Mouse (Mus musculus): ENCODE results near the gene Zfyve28. TPM values are rescaled to one million over a fixed set of nuclear protein-coding genes. Genes with fewer than 3 reads are reported as not detected.

Gene Zfyve28
- polyA plus RNA-seq, 1 experiment from 2014 or later, result 0.29 TPM

DNA sequence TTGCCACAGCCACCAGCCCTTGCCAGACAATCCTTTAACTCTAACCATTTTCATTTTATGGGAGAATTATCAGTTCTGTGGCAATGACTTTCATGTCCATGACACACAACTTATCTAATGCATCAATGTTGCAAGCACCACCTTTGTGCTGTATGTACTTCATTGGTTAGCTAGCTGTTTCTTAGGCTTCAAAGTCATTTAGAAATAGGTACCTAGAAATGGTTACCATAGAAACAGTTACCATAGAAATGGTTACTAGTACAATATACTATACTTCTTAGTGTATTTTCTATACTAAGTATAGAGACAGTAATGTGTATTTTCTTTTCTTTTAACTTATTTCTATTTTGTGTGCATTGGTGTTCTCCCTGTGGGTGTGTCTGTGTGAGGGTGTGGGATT is 37.0 kb upstream of the Zfyve28 start:
- no peak overlapping the region for H3K27ac ChIP-seq (ENCODE audit: low read depth, low read length)
- H3K4me2 ChIP-seq, result no peak overlapping the region
- no peaks in the 10 kb centered on the region for H3K27me3 ChIP-seq (ENCODE audit: control insufficient read depth, insufficient read depth, low read length)
- no peak for ATAC-seq (replicated peaks; ENCODE audit: insufficient number of reproducible peaks, low FRiP score, low TSS enrichment)
- no peaks in the 10 kb centered on the region for H3K36me3 ChIP-seq (ENCODE audit: control insufficient read depth, insufficient read depth, low read length)
- no peaks in the 10 kb centered on the region; the same call in 1 of the 2 replicates for H3K4me1 ChIP-seq (ENCODE audit: control insufficient read depth, insufficient read depth, low read length)
- H3K9me3 ChIP-seq (replicated peaks; ENCODE audit: control insufficient read depth, low read length), result no peaks in the 10 kb centered on the region
- no peak overlapping the region for H3K4me3 ChIP-seq (ENCODE audit: low read depth, low read length)
- no peak overlapping the region for H3K9ac ChIP-seq (ENCODE audit: low read depth, low read length)

GRCm38 (mm10) chr5:34321236-34321635 is 33.0 kb upstream of the Zfyve28 start:
- Histone ChIP-seq H3K9me3 (replicated peaks; ENCODE audit: control insufficient read depth, low read length) (no peaks in the 10 kb centered on the region), H3K4me1 (ENCODE audit: control insufficient read depth, insufficient read depth, low read length) (no peaks in the 10 kb centered on the region), H3K9ac (ENCODE audit: low read depth, low read length) (no peak overlapping the region), H3K4me3 (ENCODE audit: low read depth, low read length) (no peak overlapping the region), H3K27ac (ENCODE audit: low read depth, low read length) (no peak overlapping the region), H3K36me3 (ENCODE audit: control insufficient read depth, insufficient read depth, low read length) (no peaks in the 10 kb centered on the region), H3K27me3 (ENCODE audit: control insufficient read depth, insufficient read depth, low read length) (no peaks in the 10 kb centered on the region), H3K4me2 (no peak overlapping the region)
- 74% methylated on average over 4 of the region's 4 CpGs for WGBS (ENCODE audit: insufficient replicate concordance)
- no peak for ATAC-seq (replicated peaks; ENCODE audit: insufficient number of reproducible peaks, low FRiP score, low TSS enrichment)

DNA sequence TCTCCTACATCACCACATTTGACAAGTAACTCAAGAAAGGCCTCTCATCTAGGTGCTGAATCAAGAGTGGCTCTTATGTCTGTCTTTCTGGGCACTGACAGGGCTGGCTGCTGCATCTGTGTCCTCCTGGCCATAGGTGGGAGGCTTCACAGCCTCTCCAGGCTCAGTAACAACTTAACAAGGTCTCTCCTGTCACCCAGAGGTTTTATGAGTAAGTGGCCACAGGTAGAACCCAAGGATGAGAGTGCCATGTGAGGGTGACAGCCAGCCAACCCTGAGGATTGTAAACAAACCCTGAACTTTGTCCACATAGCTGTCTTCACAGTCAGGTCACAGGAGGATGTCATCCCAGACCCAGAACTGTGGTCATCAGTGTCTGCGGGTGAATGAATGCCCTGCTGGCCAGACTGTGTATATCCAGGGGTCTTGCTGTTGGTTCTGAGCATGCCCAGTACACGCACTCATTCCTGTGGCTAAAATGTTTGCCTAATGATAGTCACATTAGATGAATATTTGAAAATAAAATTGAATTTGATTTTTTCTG is 31.3 kb upstream of the Zfyve28 start:
- WGBS (ENCODE audit: insufficient replicate concordance), result 62% methylated on average over 2 of the region's 2 CpGs

GRCm38 (mm10) chr5:34309016-34309415 is 20.8 kb upstream of the Zfyve28 start:
- no peak overlapping the region for H3K27ac ChIP-seq (ENCODE audit: low read depth, low read length)
- 65% methylated on average over 3 of the region's 3 CpGs for WGBS (ENCODE audit: insufficient replicate concordance)
- H3K4me2 ChIP-seq, result no peak overlapping the region
- H3K9me3 ChIP-seq (replicated peaks; ENCODE audit: control insufficient read depth, low read length), result no peaks in the 10 kb centered on the region
- H3K4me1 ChIP-seq (ENCODE audit: control insufficient read depth, insufficient read depth, low read length), result no peaks in the 10 kb centered on the region
- ATAC-seq (replicated peaks; ENCODE audit: insufficient number of reproducible peaks, low FRiP score, low TSS enrichment), result no peak
- H3K4me3 ChIP-seq (ENCODE audit: low read depth, low read length), result no peak overlapping the region
- H3K27me3 ChIP-seq (ENCODE audit: control insufficient read depth, insufficient read depth, low read length), result 0 out of 2 replicates have a peak, but pooled peaks cover 3% of the 10 kb centered on the region
- H3K9ac ChIP-seq (ENCODE audit: low read depth, low read length), result no peak overlapping the region
- H3K36me3 ChIP-seq (ENCODE audit: control insufficient read depth, insufficient read depth, low read length), result no peaks in the 10 kb centered on the region

More for the DNA sequence above, 31.3 kb upstream of the Zfyve28 start:
- Histone ChIP-seq H3K27me3 (ENCODE audit: control insufficient read depth, insufficient read depth, low read length) (no peaks in the 10 kb centered on the region), H3K9me3 (replicated peaks; ENCODE audit: control insufficient read depth, low read length) (no peaks in the 10 kb centered on the region), H3K4me1 (ENCODE audit: control insufficient read depth, insufficient read depth, low read length) (no peaks in the 10 kb centered on the region), H3K4me2 (no peak overlapping the region), H3K36me3 (ENCODE audit: control insufficient read depth, insufficient read depth, low read length) (no peaks in the 10 kb centered on the region), H3K27ac (ENCODE audit: low read depth, low read length) (no peak overlapping the region), H3K9ac (ENCODE audit: low read depth, low read length) (no peak overlapping the region), H3K4me3 (ENCODE audit: low read depth, low read length) (no peak overlapping the region)
- ATAC-seq (replicated peaks; ENCODE audit: insufficient number of reproducible peaks, low FRiP score, low TSS enrichment), result no peak

DNA sequence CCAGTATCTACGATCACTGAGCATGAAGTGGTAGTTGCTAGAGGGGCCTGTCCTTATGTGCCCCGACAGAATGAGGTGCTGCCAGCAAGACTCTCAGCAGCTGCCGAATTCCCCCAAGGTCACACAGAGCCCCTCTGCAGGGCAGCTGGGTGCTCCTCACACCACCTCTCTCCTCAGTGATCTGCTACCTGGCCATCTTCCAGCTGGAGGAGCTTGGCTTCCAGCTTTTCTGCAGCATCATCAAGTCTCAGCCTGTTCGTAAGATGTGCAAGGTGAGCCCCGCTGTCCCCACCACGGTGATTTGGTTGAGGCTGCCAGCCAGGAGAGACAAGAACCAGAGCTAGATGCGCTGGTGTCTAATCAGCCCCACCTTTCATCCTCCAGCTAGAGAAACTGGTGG is 14.1 kb upstream of the Zfyve28 start:
- no peak overlapping the region for H3K9ac ChIP-seq (ENCODE audit: low read depth, low read length)
- no peak for ATAC-seq (replicated peaks; ENCODE audit: insufficient number of reproducible peaks, low FRiP score, low TSS enrichment)
- H3K9me3 ChIP-seq (replicated peaks; ENCODE audit: control insufficient read depth, low read length), result no peaks in the 10 kb centered on the region
- no peak overlapping the region for H3K27ac ChIP-seq (ENCODE audit: low read depth, low read length)
- WGBS (ENCODE audit: insufficient replicate concordance), result 63% methylated on average over 7 of the region's 7 CpGs
- H3K4me1 ChIP-seq (ENCODE audit: control insufficient read depth, insufficient read depth, low read length), result no peaks in the 10 kb centered on the region
- H3K36me3 ChIP-seq (ENCODE audit: control insufficient read depth, insufficient read depth, low read length), result no peaks in the 10 kb centered on the region
- H3K4me2 ChIP-seq, result no peak overlapping the region
- peaks cover 6% of the 10 kb centered on the region; the same call in 1 of the 2 replicates for H3K27me3 ChIP-seq (ENCODE audit: control insufficient read depth, insufficient read depth, low read length)
- H3K4me3 ChIP-seq (ENCODE audit: low read depth, low read length), result no peak overlapping the region

- Histone ChIP-seq H3K4me2 (no peak overlapping the region), H3K4me1 (ENCODE audit: control insufficient read depth, insufficient read depth, low read length) (peaks cover 8% of the 10 kb centered on the region; the same call in 1 of the 2 replicates), H3K9ac (ENCODE audit: low read depth, low read length) (no peak overlapping the region), H3K9me3 (replicated peaks; ENCODE audit: control insufficient read depth, low read length) (no peaks in the 10 kb centered on the region), H3K27ac (ENCODE audit: low read depth, low read length) (no peak overlapping the region), H3K27me3 (ENCODE audit: control insufficient read depth, insufficient read depth, low read length) (peaks cover 3% of the 10 kb centered on the region; the same call in 1 of the 2 replicates), H3K36me3 (ENCODE audit: control insufficient read depth, insufficient read depth, low read length) (no peaks in the 10 kb centered on the region), H3K4me3 (ENCODE audit: low read depth, low read length) (no peak overlapping the region)
- 80% methylated on average over 10 of the region's 10 CpGs for WGBS (ENCODE audit: insufficient replicate concordance)
- no peak for ATAC-seq (replicated peaks; ENCODE audit: insufficient number of reproducible peaks, low FRiP score, low TSS enrichment)
These were observed 10.8 kb upstream of the Zfyve28 start for GRCm38 (mm10) chr5:34298937-34299535.

- no peak for ATAC-seq (replicated peaks; ENCODE audit: insufficient number of reproducible peaks, low FRiP score, low TSS enrichment)
- no peak overlapping the region for H3K4me3 ChIP-seq (ENCODE audit: low read depth, low read length)
- WGBS (ENCODE audit: insufficient replicate concordance), result 37% methylated on average over 4 of the region's 4 CpGs
- no peak overlapping the region for H3K27ac ChIP-seq (ENCODE audit: low read depth, low read length)
- no peak overlapping the region for H3K9ac ChIP-seq (ENCODE audit: low read depth, low read length)
- H3K27me3 ChIP-seq (ENCODE audit: control insufficient read depth, insufficient read depth, low read length), result peaks cover 3% of the 10 kb centered on the region; the same call in 1 of the 2 replicates
- no peaks in the 10 kb centered on the region for H3K36me3 ChIP-seq (ENCODE audit: control insufficient read depth, insufficient read depth, low read length)
- peaks cover 8% of the 10 kb centered on the region; the same call in 1 of the 2 replicates for H3K4me1 ChIP-seq (ENCODE audit: control insufficient read depth, insufficient read depth, low read length)
- H3K9me3 ChIP-seq (replicated peaks; ENCODE audit: control insufficient read depth, low read length), result no peaks in the 10 kb centered on the region
- no peak overlapping the region for H3K4me2 ChIP-seq
These were observed 9.8 kb upstream of the Zfyve28 start for GRCm38 (mm10) chr5:34298061-34298460.

GRCm38 (mm10) chr5:34295141-34295540 is 6.9 kb upstream of the Zfyve28 start:
- no peaks in the 10 kb centered on the region for H3K36me3 ChIP-seq (ENCODE audit: control insufficient read depth, insufficient read depth, low read length)
- no peak overlapping the region for H3K4me2 ChIP-seq
- ATAC-seq (replicated peaks; ENCODE audit: insufficient number of reproducible peaks, low FRiP score, low TSS enrichment), result no peak
- no peak overlapping the region for H3K27ac ChIP-seq (ENCODE audit: low read depth, low read length)
- H3K4me3 ChIP-seq (ENCODE audit: low read depth, low read length), result no peak overlapping the region
- 68% methylated on average over 2 of the region's 2 CpGs for WGBS (ENCODE audit: insufficient replicate concordance)
- H3K27me3 ChIP-seq (ENCODE audit: control insufficient read depth, insufficient read depth, low read length), result peaks cover 17% of the 10 kb centered on the region
- H3K9me3 ChIP-seq (replicated peaks; ENCODE audit: control insufficient read depth, low read length), result no peaks in the 10 kb centered on the region
- peaks cover 8% of the 10 kb centered on the region; the same call in 1 of the 2 replicates for H3K4me1 ChIP-seq (ENCODE audit: control insufficient read depth, insufficient read depth, low read length)
- no peak overlapping the region for H3K9ac ChIP-seq (ENCODE audit: low read depth, low read length)

- Histone ChIP-seq H3K27ac (ENCODE audit: low read depth, low read length) (no peak overlapping the region), H3K9ac (ENCODE audit: low read depth, low read length) (no peak overlapping the region), H3K27me3 (ENCODE audit: control insufficient read depth, insufficient read depth, low read length) (peaks cover 21% of the 10 kb centered on the region), H3K4me1 (ENCODE audit: control insufficient read depth, insufficient read depth, low read length) (peaks cover 8% of the 10 kb centered on the region; the same call in 1 of the 2 replicates), H3K4me2 (no peak overlapping the region), H3K4me3 (ENCODE audit: low read depth, low read length) (no peak overlapping the region), H3K36me3 (ENCODE audit: control insufficient read depth, insufficient read depth, low read length) (no peaks in the 10 kb centered on the region), H3K9me3 (replicated peaks; ENCODE audit: control insufficient read depth, low read length) (no peaks in the 10 kb centered on the region)
- ATAC-seq (replicated peaks; ENCODE audit: insufficient number of reproducible peaks, low FRiP score, low TSS enrichment), result no peak
- WGBS (ENCODE audit: insufficient replicate concordance), result 26% methylated on average over 2 of the region's 2 CpGs
These were observed 6.4 kb upstream of the Zfyve28 start for GRCm38 (mm10) chr5:34294696-34295095.
